Mouse (Mus musculus): ENCODE measurements around the gene Arhgap9.

- TF ChIP-seq CTCF (IDR thresholded peaks at IDR 0.05; ENCODE audit: control insufficient read depth, insufficient read depth, insufficient read length): no peak
- no peak for TF ChIP-seq USF1 (IDR thresholded peaks at IDR 0.05; ENCODE audit: low read depth)
- no peak for TF ChIP-seq CEBPB (IDR thresholded peaks at IDR 0.05; ENCODE audit: low read depth)
- TF ChIP-seq FOSL1 (IDR thresholded peaks at IDR 0.05; ENCODE audit: insufficient read depth, low read length, poor library complexity, severe bottlenecking): no peak
- no peak for TF ChIP-seq MAX (IDR thresholded peaks at IDR 0.05)
These were observed 15.9 kb downstream of the Arhgap9 start for GRCm38 (mm10) chr10:127337536-127338099.

All from C2C12 (cell line).